Mouse (Mus musculus): ENCODE measurements around the gene Nol11. TPM values are rescaled to one million over a fixed set of nuclear protein-coding genes. Genes with fewer than 3 reads are reported as not detected.

Nol11 gene
- polyA plus RNA-seq, 1 experiment from 2014 or later, result 50.8 TPM

GRCm38 (mm10) chr11:107190376-107190775 lies 1.2 kb upstream of the Nol11 start:
- Histone ChIP-seq H3K9me3 (replicated peaks; ENCODE audit: control insufficient read depth, low read length, poor library complexity, severe bottlenecking) (no peaks in the 10 kb centered on the region), H3K4me3 (ENCODE audit: low read depth, low read length) (no peak overlapping the region), H3K27ac (ENCODE audit: low read length) (no peak overlapping the region), H3K27me3 (ENCODE audit: control insufficient read depth, insufficient read depth, low read depth, low read length) (no peaks in the 10 kb centered on the region), H3K4me2 (ENCODE audit: low read length) (no peak overlapping the region), H3K36me3 (ENCODE audit: control insufficient read depth, insufficient read depth, low read length) (no peaks in the 10 kb centered on the region; the same call in 1 of the 2 replicates), H3K9ac (ENCODE audit: low read depth, low read length) (no peak overlapping the region), H3K4me1 (ENCODE audit: control insufficient read depth, insufficient read depth, low read length) (peaks cover 9% of the 10 kb centered on the region)
- ATAC-seq, result no peak
- WGBS, result 74% methylated on average over 2 of the region's 2 CpGs

GRCm38 (mm10) chr11:107183777-107184176 lies 5.4 kb downstream of the Nol11 start:
- Histone ChIP-seq H3K36me3 (ENCODE audit: control insufficient read depth, insufficient read depth, low read length) (peaks cover 28% of the 10 kb centered on the region), H3K4me3 (ENCODE audit: low read depth, low read length) (no peak overlapping the region), H3K9ac (ENCODE audit: low read depth, low read length) (no peak overlapping the region), H3K9me3 (replicated peaks; ENCODE audit: control insufficient read depth, low read length, poor library complexity, severe bottlenecking) (no peaks in the 10 kb centered on the region), H3K27me3 (ENCODE audit: control insufficient read depth, insufficient read depth, low read depth, low read length) (no peaks in the 10 kb centered on the region), H3K27ac (ENCODE audit: low read length) (no peak overlapping the region), H3K4me1 (ENCODE audit: control insufficient read depth, insufficient read depth, low read length) (peaks cover 9% of the 10 kb centered on the region), H3K4me2 (ENCODE audit: low read length) (no peak overlapping the region)
- no peak for ATAC-seq
- WGBS, result 94% methylated on average over 8 of the region's 8 CpGs

- Histone ChIP-seq H3K27ac (ENCODE audit: low read length) (no peak overlapping the region), H3K4me1 (ENCODE audit: control insufficient read depth, insufficient read depth, low read length) (no peaks in the 10 kb centered on the region), H3K9me3 (replicated peaks; ENCODE audit: control insufficient read depth, low read length, poor library complexity, severe bottlenecking) (no peaks in the 10 kb centered on the region), H3K36me3 (ENCODE audit: control insufficient read depth, insufficient read depth, low read length) (no peaks in the 10 kb centered on the region; the same call in 1 of the 2 replicates), H3K4me2 (ENCODE audit: low read length) (no peak overlapping the region), H3K27me3 (ENCODE audit: control insufficient read depth, insufficient read depth, low read depth, low read length) (no peaks in the 10 kb centered on the region), H3K4me3 (ENCODE audit: low read depth, low read length) (no peak overlapping the region), H3K9ac (ENCODE audit: low read depth, low read length) (no peak overlapping the region)
- ATAC-seq, result no peak
- WGBS, result 86% methylated on average over 4 of the region's 4 CpGs
Observed at GRCm38 (mm10) chr11:107161215-107161614, 28.0 kb downstream of the Nol11 start.

GRCm38 (mm10) chr11:107159034-107159433 lies 30.1 kb downstream of the Nol11 start:
- no peak for ATAC-seq
- H3K4me1 ChIP-seq (ENCODE audit: control insufficient read depth, insufficient read depth, low read length), result no peaks in the 10 kb centered on the region
- H3K4me2 ChIP-seq (ENCODE audit: low read length), result no peak overlapping the region
- no peak overlapping the region for H3K9ac ChIP-seq (ENCODE audit: low read depth, low read length)
- no peaks in the 10 kb centered on the region for H3K36me3 ChIP-seq (ENCODE audit: control insufficient read depth, insufficient read depth, low read length)
- no peaks in the 10 kb centered on the region for H3K9me3 ChIP-seq (replicated peaks; ENCODE audit: control insufficient read depth, low read length, poor library complexity, severe bottlenecking)
- H3K4me3 ChIP-seq (ENCODE audit: low read depth, low read length), result no peak overlapping the region
- no peak overlapping the region for H3K27ac ChIP-seq (ENCODE audit: low read length)
- 38% methylated on average over 1 of the region's 1 CpGs for WGBS
- H3K27me3 ChIP-seq (ENCODE audit: control insufficient read depth, insufficient read depth, low read depth, low read length), result no peaks in the 10 kb centered on the region

- 59% methylated on average over 5 of the region's 5 CpGs for WGBS
- no peaks in the 10 kb centered on the region for H3K36me3 ChIP-seq (ENCODE audit: control insufficient read depth, insufficient read depth, low read length)
- no peaks in the 10 kb centered on the region for H3K9me3 ChIP-seq (replicated peaks; ENCODE audit: control insufficient read depth, low read length, poor library complexity, severe bottlenecking)
- no peak overlapping the region for H3K4me3 ChIP-seq (ENCODE audit: low read depth, low read length)
- ATAC-seq, result no peak
- H3K4me1 ChIP-seq (ENCODE audit: control insufficient read depth, insufficient read depth, low read length), result no peaks in the 10 kb centered on the region
- no peaks in the 10 kb centered on the region for H3K27me3 ChIP-seq (ENCODE audit: control insufficient read depth, insufficient read depth, low read depth, low read length)
- no peak overlapping the region for H3K4me2 ChIP-seq (ENCODE audit: low read length)
- no peak overlapping the region for H3K9ac ChIP-seq (ENCODE audit: low read depth, low read length)
- no peak overlapping the region for H3K27ac ChIP-seq (ENCODE audit: low read length)
Observed at GRCm38 (mm10) chr11:107156977-107157642, 32.1 kb downstream of the Nol11 start.

GRCm38 (mm10) chr11:107155292-107155691 lies 33.9 kb downstream of the Nol11 start:
- Histone ChIP-seq H3K9ac (ENCODE audit: low read depth, low read length) (no peak overlapping the region), H3K4me1 (ENCODE audit: control insufficient read depth, insufficient read depth, low read length) (no peaks in the 10 kb centered on the region), H3K4me3 (ENCODE audit: low read depth, low read length) (no peak overlapping the region), H3K36me3 (ENCODE audit: control insufficient read depth, insufficient read depth, low read length) (no peaks in the 10 kb centered on the region), H3K27ac (ENCODE audit: low read length) (no peak overlapping the region), H3K9me3 (replicated peaks; ENCODE audit: control insufficient read depth, low read length, poor library complexity, severe bottlenecking) (no peaks in the 10 kb centered on the region), H3K27me3 (ENCODE audit: control insufficient read depth, insufficient read depth, low read depth, low read length) (no peaks in the 10 kb centered on the region), H3K4me2 (ENCODE audit: low read length) (no peak overlapping the region)
- no peak for ATAC-seq
- 84% methylated on average over 5 of the region's 5 CpGs for WGBS

GRCm38 (mm10) chr11:107154431-107154830 lies 34.8 kb downstream of the Nol11 start:
- no peak overlapping the region for H3K27ac ChIP-seq (ENCODE audit: low read length)
- H3K4me2 ChIP-seq (ENCODE audit: low read length), result no peak overlapping the region
- H3K4me1 ChIP-seq (ENCODE audit: control insufficient read depth, insufficient read depth, low read length), result no peaks in the 10 kb centered on the region
- H3K27me3 ChIP-seq (ENCODE audit: control insufficient read depth, insufficient read depth, low read depth, low read length), result no peaks in the 10 kb centered on the region
- H3K9ac ChIP-seq (ENCODE audit: low read depth, low read length), result no peak overlapping the region
- ATAC-seq, result no peak
- no peaks in the 10 kb centered on the region for H3K36me3 ChIP-seq (ENCODE audit: control insufficient read depth, insufficient read depth, low read length)
- no peak overlapping the region for H3K4me3 ChIP-seq (ENCODE audit: low read depth, low read length)
- 81% methylated on average over 7 of the region's 7 CpGs for WGBS
- no peaks in the 10 kb centered on the region for H3K9me3 ChIP-seq (replicated peaks; ENCODE audit: control insufficient read depth, low read length, poor library complexity, severe bottlenecking)

- Histone ChIP-seq H3K4me1 (ENCODE audit: control insufficient read depth, insufficient read depth, low read length) (no peaks in the 10 kb centered on the region), H3K4me3 (ENCODE audit: low read depth, low read length) (no peak overlapping the region), H3K9me3 (replicated peaks; ENCODE audit: control insufficient read depth, low read length, poor library complexity, severe bottlenecking) (no peaks in the 10 kb centered on the region), H3K27me3 (ENCODE audit: control insufficient read depth, insufficient read depth, low read depth, low read length) (no peaks in the 10 kb centered on the region), H3K9ac (ENCODE audit: low read depth, low read length) (no peak overlapping the region), H3K4me2 (ENCODE audit: low read length) (no peak overlapping the region), H3K36me3 (ENCODE audit: control insufficient read depth, insufficient read depth, low read length) (no peaks in the 10 kb centered on the region), H3K27ac (ENCODE audit: low read length) (no peak overlapping the region)
- no peak for ATAC-seq
- 78% methylated on average over 5 of the region's 5 CpGs for WGBS
Observed at GRCm38 (mm10) chr11:107153645-107154044, 35.5 kb downstream of the Nol11 start.

GRCm38 (mm10) chr11:107151809-107152208 lies 37.4 kb downstream of the Nol11 start:
- 73% methylated on average over 7 of the region's 7 CpGs for WGBS
- no peaks in the 10 kb centered on the region for H3K27me3 ChIP-seq (ENCODE audit: control insufficient read depth, insufficient read depth, low read depth, low read length)
- no peaks in the 10 kb centered on the region for H3K36me3 ChIP-seq (ENCODE audit: control insufficient read depth, insufficient read depth, low read length)
- H3K9ac ChIP-seq (ENCODE audit: low read depth, low read length), result no peak overlapping the region
- H3K4me1 ChIP-seq (ENCODE audit: control insufficient read depth, insufficient read depth, low read length), result no peaks in the 10 kb centered on the region
- no peak overlapping the region for H3K4me3 ChIP-seq (ENCODE audit: low read depth, low read length)
- H3K4me2 ChIP-seq (ENCODE audit: low read length), result no peak overlapping the region
- no peak overlapping the region for H3K27ac ChIP-seq (ENCODE audit: low read length)
- ATAC-seq, result no peak
- no peaks in the 10 kb centered on the region for H3K9me3 ChIP-seq (replicated peaks; ENCODE audit: control insufficient read depth, low read length, poor library complexity, severe bottlenecking)

All from midbrain, embryonic 16.5 days (tissue).